In genomic region chrX:12003539-12003938, GRCm38 (mm10) we compare ENCODE assay signal across 1 mouse cellular context.
A peak's percentile ranks its signal among the peaks of the same experiment; 100 is the strongest.
TF ChIP-seq lines count a peak whose summit lies in the region.

No protein-coding gene starts in this region.

TF ChIP-seq in MEL, 35 proteins besides CTCF, POLR2A, EP300 and RAD21 (continued from another document):
- peak; percentile 94 for TF ChIP-seq SIN3A (IDR thresholded peaks at IDR 0.05; ENCODE audit: low read length)
- peak; percentile 93 for TF ChIP-seq MAZ (IDR thresholded peaks at IDR 0.05; ENCODE audit: low read depth, low read length)
- peak; percentile 48; the same call in 1 of the 2 replicates for TF ChIP-seq MXI1 (IDR thresholded peaks at IDR 0.05; ENCODE audit: low read depth, low read length)
